14 mouse cellular contexts compared by ENCODE assay signal in the genomic region with DNA sequence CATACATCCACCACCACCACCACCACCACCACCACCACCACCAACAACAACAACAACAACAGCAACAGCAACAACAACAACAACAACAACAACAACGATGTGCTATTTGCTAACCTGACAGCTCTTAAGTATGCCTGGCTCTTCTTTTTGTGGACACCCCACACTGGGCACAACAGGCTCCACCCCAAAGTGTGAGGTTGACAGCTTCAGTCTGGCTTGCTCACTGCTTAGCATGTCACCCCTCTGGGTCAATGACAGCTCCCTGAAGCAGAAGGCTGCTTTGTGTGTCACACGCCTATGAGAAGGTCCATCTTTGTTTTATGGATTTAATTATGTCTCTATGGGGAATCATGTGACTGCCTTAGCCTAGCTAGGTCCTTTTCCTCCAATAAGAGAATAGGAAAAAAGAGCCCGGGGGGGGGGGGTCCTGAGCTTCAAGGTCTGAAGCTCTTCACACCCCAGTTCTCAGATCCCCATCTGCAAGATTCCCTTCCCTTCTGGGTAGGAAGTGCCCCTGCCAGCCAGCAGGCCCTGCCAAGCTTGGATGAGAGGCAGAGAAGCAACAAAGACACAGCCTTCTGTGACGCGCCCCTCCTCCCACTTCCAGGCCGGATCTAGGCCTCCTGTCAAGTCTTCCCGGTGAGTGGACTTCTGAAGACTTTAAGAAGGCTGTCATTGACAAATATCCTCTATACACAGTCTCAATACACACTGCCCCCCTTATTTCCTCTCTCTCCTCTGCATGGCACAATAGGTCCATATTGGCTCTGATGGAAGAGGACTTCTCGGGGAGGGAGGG. TPM values are rescaled to one million over a fixed set of nuclear protein-coding genes. Genes with fewer than 3 reads are reported as not detected.
A peak's percentile ranks its signal among the peaks of the same experiment; 100 is the strongest.
DNase-seq lines count a peak whose midpoint lies in the region; ATAC-seq and TF ChIP-seq lines count a peak whose summit lies in the region.
"Had no signal": no experiment of that assay in that cellular context is flagged by ENCODE, and none has a peak within 500 bp of the region (broad histone marks: within the 10 kb centered on the region; RNA-seq: fewer than 3 reads in every experiment).

No protein-coding gene starts in this region.

- peak; percentile 69 to 84 for DNase-seq in left cerebral cortex, postnatal 10 days (ENCODE audit: extremely low spot score in 1 of 2, low spot score in 2 of 2)
- no peak for DNase-seq in left cerebral cortex, adult 18-20 months (ENCODE audit: low spot score in 2 of 2)
- peak; percentile 84 for DNase-seq in brain, embryonic 14.5 days (ENCODE audit: low read depth)
- DNase-seq in cerebellum, postnatal 14 days, result peak; percentile 74 to 81
- peak; percentile 67 to 77 for DNase-seq in layer of hippocampus, postnatal 10 days (ENCODE audit: low spot score in 2 of 2)
- DNase-seq in kidney, postnatal 36 days, result no peak
- DNase-seq: heart, postnatal 4 days; thymus, postnatal 14 days had no signal

- no peak for TF ChIP-seq POLR2A in brain, embryonic 14.5 days (IDR thresholded peaks at IDR 0.05; ENCODE audit: borderline replicate concordance, extremely low read depth, insufficient read depth, insufficient read length, poor library complexity, severe bottlenecking)

- no peak for ATAC-seq in activated CD4-positive, CD25-positive, alpha-beta regulatory T cell, adult 4 months

- TF ChIP-seq CTCF in brain, embryonic 14.5 days (IDR thresholded peaks at IDR 0.05; ENCODE audit: borderline replicate concordance, extremely low read depth, insufficient read depth, insufficient read length), result no peak

- intact Hi-C loops in left cerebral cortex, postnatal 10 days (cut with DNase I), result loop anchor here (5.0 kb wide), 1 partner anchor 42 kb away; no protein-coding TSS in a partner anchor

RNA-seq across cellular contexts. Expression of gene Kcnip3, which starts 17.9 kb away (rescaled TPM):
- total RNA-seq in left cerebral cortex, postnatal 10 days (2021), result 10 to 100 TPM; 61.7 to 67.9 TPM
- 100 to 1,000 TPM; 114 to 130 TPM for total RNA-seq in left cerebral cortex, adult 18-20 months (2021)
- 15.2 and 15.5 TPM in 2 replicates for polyA plus RNA-seq in brain, embryonic 14.5 days (2012; rRNA removed)
- total RNA-seq in layer of hippocampus, postnatal 10 days (2021), result 10 to 100 TPM; 53.9 to 57.9 TPM
- polyA plus RNA-seq in activated CD4-positive, CD25-positive, alpha-beta regulatory T cell, adult 4 months (2017; shearing (Covaris generic)), result under 1 TPM in 1 of 2 experiments, not detected in 1; 0.43 TPM

RNA-seq across cellular contexts. Expression of gene Prom2, which starts 37.3 kb away (rescaled TPM):
- total RNA-seq in left cerebral cortex, postnatal 10 days (2021), result under 1 TPM in 1 of 2 experiments, not detected in 1; 0.11 TPM
- total RNA-seq in left cerebral cortex, adult 18-20 months (2021), result under 1 TPM; 0.49 to 0.53 TPM
- polyA plus RNA-seq in brain, embryonic 14.5 days (2012; rRNA removed), result 0.42 and 0.59 TPM in 2 replicates
- under 1 TPM; 0.07 to 0.14 TPM for total RNA-seq in layer of hippocampus, postnatal 10 days (2021)
- not detected for polyA plus RNA-seq in activated CD4-positive, CD25-positive, alpha-beta regulatory T cell, adult 4 months (2017; shearing (Covaris generic))
- total RNA-seq: common myeloid progenitor, adult 5-6 weeks; granulocyte monocyte progenitor cell, adult 5-6 weeks had no signal
- polyA plus RNA-seq: erythroblast, embryonic 14.5 days; liver, embryonic 14.5 days; myocyte had no signal

RNA-seq across cellular contexts. Expression of gene Fahd2a, which starts 59.6 kb away (rescaled TPM):
- total RNA-seq in left cerebral cortex, postnatal 10 days (2021), result 10 to 100 TPM; 15.6 to 18.6 TPM
- total RNA-seq in left cerebral cortex, adult 18-20 months (2021), result 10 to 100 TPM; 18.3 to 19.4 TPM
- polyA plus RNA-seq in brain, embryonic 14.5 days (2012; rRNA removed), result 25.8 and 30.8 TPM in 2 replicates
- total RNA-seq in layer of hippocampus, postnatal 10 days (2021), result 10 to 100 TPM; 11.5 to 17.6 TPM
- polyA plus RNA-seq in activated CD4-positive, CD25-positive, alpha-beta regulatory T cell, adult 4 months (2017; shearing (Covaris generic)), result 10 to 100 TPM; 48.1 to 48.7 TPM

Comparison
In these comparisons a context has a peak if more than half of its experiments do, and no peak if none do; other contexts are left out.
1. DNase-seq: peak in left cerebral cortex, postnatal 10 days (2 of 2), brain, embryonic 14.5 days (single experiment), cerebellum, postnatal 14 days (2 of 2) and layer of hippocampus, postnatal 10 days (2 of 2); none in left cerebral cortex, adult 18-20 months (0 of 2) and kidney, postnatal 36 days (0 of 2).